Mouse (Mus musculus) ZHBTc4 (cell line): ENCODE results near the gene Sdcbp2.

Experiments used
- DNase-seq: peaks from one replicate; pipeline ENCODE4 v3.0.0-alpha.2; 2011; ENCODE audit warnings: low read depth, low spot score

The Sdcbp2 gene

DNA sequence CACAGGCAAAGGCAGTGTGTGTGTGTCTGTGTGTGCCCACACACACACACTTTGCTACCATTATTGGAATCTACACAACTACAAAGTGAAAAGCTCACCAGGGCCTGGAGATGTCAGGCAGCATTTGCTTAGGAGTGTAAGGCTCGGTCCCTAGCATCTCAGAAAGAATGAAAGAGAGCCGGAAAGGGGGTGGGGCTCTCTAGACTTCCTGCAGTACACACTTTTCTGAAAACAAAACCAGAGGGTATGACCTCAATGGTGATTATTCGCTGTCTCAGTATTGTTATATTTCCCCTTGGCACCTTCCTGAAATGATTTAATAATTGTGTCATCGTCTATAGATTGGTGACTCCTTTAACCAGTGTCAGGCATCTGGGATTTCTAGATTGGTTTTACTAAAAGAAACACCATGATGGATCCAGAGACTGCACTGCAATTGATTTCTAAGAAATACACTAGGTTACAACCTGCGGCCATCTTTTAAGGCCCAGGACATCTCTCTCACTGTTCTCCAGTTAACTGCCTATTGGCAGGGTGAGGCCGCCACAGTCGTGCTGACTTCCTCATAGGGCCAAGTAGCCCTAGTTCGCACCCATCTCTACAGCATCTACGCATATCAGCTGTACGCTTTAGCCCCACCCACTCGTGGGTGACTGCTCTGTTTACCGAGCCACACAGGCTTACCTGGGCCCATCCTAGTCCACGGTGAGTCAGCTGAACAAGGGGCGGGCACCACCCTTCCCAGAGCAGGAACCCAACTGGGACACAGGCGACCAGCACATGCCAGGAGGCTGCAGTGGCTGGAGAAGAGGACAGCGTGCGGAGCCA lies at the start of gene Sdcbp2:
Gene Sdcbp2 (plus strand): TSS at position 750 of the 828 bp plus-strand sequence.
- peak; percentile 58 for DNase-seq

DNA sequence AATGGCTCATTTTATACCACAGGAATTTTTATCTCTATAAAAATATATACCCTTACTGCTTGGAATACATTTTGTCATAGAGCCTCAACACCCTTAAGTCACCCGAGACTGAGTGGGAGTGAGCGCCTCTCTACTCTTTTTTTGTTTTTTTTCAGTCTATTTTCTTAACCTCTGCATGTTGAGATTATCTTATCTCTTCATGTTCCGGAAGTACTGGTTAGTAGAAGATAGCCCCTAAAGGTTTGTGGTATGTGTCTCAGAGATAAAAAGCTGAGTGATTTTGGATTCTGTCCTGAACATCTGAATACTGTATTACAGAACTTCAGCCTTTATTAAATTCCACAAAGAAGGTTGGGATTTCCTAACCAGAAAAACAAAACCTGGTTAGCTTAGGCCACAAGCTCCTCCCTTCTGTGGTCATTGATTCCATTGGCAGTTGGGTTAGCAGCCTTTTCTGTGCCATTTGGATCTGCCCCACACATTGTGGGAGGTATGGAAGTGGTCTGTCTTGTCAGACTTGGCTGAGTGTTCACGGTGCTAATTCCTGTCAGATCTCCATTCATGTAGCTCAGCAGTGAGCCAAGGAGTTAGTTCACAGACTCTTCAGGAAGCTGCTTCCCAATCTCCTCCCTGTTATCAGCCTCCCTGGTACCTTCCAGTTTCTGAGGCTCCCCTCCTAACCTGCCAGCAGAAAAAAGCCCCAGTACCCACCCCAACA lies 47.9 kb upstream of the Sdcbp2 start:
- DNase-seq = no peak

DNA sequence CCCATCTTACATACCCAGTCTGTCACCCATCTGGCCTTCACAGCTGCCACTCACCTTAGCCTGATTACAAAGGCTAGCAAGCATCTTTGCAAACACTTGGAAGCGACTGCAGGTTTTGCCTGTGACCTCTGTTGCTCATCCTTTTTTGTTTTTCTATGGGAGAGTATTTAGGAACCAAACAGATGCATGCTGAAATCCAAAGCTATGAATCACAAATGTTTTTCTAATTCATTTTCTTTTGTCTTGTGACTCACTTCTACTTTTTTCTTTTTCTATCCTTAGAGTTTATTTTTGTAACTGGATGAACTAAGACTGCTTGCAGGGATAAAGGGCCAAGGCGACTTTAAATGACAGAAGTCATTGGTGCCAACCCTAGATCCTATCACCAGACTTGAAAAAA lies 46.9 kb upstream of the Sdcbp2 start:
- no peak for DNase-seq

DNA sequence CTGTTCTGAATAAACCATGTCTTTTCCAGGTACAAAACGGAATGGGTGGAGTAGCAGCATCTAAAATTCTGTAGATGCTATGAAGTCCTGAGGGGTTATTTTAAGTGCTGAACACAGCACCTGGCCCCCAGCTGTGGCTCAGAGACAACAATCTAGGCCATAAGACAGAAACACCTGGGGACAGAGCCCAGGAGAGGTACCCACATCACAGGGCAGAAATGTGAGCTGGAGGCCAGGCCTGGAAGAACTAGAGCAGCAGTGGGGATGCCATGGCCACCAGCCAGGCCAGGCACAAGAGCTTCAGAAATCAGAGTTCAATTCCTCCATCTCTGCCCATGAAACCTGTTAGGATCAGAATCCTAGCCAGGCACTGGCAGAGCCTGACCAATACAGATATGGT lies 44.4 kb upstream of the Sdcbp2 start:
- no peak for DNase-seq

DNA sequence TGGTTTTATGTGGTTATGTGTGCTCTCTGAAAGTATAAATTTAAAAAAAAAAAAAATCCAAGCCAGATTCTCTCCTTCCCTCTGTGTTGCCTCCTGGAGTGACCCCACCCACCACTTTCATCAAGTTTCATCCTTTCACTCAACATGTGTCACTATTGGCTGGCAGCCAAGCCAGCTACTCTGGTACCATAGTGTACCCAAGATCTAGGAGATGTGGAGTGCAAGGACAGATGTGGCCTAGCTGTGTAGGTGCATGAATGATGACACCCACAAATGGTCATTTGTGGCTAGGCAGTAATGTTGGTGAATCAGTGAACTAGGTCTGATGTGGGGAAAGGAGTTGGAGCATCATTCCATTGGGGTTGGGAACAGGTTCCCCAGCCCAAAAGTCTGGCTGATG lies 43.3 kb upstream of the Sdcbp2 start:
- no peak for DNase-seq

DNA sequence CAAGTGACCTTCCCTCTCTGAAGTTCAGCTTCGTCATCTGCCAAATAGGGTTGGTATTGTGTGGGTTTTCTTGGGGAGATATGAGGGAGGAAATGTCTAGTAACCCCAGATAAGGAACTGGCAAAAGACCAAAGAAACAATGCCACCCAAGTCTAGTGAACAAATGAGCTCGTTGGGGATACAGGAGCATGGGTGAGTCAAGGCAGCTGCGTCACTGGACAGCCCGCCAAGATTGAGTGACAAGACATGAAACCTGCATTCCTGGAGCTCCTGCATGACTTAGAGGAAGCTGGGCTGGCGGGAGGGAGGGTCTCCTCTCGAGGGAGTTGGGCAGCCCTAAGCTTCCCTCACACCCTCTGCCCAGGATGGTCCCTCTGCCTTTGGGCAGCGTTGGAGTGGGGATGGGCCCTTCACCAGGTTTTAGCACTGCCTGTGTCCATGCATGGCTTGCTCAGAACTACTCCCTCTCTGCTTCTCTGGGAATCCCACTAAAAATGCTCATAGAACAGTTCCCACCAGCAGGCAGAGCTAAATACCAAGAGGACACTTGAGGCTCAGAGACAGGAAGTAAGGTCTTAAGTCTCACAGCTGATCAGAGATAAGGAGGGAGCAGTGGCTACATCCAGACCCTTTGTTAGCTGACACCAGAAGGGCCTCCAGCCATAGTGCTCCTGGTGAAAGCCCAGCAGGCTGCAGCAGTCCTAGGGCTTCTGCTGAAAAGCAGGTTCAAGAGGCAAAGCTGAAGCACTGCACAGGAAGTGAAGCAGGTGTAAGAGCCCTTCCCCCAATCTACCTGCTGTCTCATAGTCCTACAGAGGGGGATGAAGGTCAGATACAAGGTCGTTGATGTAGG lies 41.8 kb upstream of the Sdcbp2 start:
- DNase-seq = peak; percentile 11

DNA sequence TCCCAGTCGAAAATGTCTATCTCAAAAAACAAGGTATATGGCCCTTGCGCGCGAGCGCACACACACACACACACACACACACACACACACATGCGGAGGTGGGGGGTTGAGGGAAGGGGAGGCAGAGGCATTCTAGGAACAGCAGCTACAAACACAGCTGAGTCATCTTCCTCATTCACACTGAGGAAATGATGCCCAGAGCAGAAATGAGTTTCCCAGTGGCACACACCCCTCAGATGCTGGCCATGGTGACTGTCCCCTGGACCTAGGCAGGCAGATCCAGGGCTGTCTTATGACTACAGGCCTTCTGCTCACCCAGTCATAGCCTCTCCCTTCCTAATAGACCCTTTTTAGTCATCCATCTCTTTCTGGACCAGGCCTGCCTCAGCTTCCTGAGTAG lies 38.8 kb upstream of the Sdcbp2 start:
- DNase-seq = no peak

DNA sequence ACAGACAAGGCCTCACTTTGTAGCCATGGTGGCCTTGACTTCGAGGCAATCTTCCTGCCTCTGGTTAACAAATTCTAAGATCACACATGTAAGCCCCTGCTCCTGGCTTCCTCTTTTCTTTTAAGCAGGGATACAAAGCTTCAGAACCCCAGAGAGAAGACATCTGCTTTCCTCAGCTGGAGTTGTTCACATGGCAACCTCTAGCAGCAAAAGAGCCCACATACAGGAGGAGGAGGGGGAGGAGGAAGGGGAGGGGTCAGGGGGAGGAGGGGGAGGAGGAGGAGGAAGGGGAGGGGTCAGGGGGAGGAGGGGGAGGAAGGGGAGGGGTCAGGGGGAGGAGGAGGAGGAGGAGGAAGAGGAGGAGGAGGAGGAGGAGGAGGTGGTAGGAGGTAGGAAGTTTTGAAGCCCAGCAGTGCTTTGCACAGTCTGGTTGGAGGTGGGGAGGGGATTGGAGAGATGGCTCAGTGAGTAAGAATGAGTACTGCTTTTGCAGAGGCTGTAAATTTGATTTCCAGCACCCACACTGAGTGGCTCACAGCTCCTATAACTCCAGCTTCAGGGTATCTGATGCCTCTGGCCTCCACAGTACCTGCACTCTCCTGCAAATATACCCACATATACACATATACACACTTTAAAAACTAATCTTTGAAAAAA lies 36.3 kb upstream of the Sdcbp2 start:
- DNase-seq = peak; percentile 55

DNA sequence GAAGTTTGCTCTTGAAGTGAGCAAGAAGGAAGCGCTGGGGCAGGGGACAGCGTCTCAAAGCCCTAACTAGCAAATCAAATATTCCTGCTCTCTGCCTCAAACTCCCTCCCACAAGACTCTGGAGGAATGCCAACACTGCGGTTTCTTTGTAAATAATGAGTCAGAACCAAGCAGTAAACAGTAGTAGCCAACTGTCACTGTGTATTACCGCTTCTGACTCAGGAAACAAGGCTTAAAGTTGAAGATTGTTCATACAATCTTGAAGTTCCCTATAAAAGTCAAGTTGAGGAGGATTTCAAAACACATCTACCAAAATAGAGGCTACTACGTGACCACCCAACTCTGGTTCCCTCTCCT lies 35.8 kb upstream of the Sdcbp2 start:
- DNase-seq = no peak

DNA sequence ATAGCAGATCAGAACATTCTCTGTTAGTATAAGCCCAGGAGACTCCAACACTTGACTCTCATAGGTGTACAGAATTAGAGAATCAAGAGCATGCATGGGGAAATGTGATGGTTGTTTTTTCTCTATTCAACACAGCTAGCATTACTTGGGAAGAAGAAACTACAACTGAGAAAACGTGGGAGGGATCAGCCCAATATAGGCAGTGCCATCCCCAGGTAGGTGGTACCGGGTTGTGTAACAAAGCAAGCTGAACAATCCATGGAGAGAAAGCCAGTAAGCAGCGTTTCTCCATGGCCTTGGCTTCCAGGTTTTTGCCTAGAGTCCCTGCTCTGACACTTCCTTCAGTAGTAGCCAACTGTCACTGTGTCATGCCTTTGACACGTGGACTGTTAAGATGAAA lies 33.8 kb upstream of the Sdcbp2 start:
- no peak for DNase-seq

DNA sequence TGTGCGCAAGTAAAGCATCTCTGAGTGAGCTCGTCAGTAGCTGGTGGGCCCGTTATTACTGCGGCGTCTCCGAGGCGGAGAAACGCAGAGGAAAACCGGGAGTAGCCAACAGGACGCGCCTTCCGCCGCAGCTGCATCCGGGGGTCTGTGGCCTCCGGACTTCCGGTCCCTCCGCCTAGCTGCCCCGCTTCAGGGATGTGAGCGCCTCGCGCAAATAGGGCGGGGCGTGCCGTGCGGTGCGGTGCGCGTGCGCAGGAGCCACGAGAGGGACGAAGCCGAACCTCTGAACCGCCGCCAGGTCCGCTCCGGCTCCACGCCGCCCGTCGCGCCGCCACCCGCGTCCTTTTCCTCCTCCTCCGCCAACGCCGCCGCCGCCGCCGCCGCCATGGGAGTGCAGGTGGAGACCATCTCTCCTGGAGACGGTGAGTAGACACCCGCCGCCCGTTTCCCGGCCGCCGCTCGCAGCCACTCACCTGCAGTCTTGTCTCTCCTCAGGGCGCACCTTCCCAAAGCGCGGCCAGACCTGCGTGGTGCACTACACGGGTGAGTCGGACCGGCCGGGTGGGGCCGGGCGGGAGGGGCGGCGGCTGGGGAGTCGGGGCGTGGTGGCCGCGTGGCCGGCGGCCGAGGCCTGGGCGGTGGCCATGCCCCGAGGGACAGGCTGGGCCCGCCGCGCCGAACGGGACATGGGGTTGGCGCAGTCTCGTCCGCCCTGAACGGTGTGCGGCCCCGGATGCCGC lies 29.9 kb upstream of the Sdcbp2 start, which contains the start of gene Fkbp1a:
Gene Fkbp1a (plus strand): TSS at position 161 of the 740 bp plus-strand sequence.
- DNase-seq = peak; percentile 98

DNA sequence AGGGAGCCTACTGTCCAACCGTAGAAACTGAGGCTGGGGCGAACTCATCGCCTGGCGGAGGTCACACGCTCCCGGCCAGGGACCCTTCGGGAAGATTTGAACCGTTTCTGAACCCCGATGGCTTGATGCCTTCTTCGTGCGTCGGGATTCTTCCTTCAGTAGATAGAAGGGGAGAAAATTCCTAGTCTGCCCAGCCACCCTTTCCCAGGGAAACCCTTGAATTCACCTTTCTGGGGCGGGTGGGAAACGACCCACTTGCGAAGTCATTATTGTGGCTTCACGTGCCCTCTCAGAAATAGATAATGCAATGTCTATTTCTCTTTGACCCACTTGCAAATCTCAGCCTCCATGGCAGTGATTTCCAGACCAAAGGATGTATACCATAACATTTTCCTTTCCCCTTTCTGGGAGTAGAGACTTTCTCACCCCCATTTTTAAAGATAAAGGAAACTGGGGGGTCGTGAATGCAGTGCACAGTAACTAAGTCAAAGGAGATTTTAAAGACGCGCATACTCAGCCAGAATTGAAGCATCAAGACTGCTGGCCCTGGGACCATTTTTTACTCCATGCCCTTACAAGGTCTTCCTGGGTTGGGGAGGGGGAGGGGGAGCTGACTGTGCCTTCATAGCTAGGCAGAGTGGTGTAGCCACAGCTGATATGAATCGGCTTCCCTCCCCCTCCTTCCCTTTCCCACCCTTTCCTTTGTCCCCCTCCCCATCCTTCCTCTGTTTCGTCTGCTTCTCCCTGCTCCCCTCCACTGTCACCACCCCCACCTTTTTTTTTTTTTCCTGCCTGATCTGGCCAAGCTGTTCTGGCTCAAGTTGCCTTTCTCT lies 29.1 kb upstream of the Sdcbp2 start:
- DNase-seq = peak; percentile 63

DNA sequence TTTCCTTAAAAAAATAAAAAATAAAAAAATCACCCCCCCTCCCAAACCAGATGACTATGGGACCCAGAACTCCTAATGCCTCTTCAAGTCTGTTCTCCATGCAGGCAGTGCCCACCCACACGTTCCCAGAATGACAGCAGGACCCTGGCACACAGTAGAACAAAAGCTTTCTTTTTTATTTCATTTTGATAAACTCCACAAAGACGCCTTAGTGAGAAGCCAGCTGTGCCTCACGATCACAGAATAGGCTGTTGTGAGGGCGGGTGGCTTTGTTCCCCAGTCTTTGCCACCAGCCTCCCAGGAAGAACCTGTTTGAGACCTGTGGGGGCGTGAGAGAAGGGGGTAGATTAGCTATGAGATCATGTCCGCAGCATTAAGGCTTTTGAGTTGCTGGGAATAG lies 27.7 kb upstream of the Sdcbp2 start:
- no peak for DNase-seq

DNA sequence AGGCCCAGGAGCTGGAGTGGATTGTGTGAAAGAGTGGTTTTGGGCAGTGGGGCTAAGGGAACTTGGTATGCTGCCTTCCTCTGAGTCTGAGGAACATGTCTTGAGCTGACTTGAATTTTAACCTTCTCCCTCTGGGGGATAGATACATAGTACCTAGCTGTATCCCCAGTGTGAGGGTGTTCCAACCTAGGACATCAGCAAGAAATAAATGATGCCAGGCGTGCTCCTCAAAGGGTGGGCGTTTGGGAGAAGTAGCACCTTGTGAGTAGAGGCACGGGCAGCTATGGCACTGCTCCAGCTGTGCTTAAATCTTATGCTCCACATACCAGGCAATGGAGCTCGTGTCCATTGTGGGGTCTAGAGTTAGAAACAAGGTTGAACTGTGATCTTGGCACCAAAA lies 25.9 kb upstream of the Sdcbp2 start:
- no peak for DNase-seq

DNA sequence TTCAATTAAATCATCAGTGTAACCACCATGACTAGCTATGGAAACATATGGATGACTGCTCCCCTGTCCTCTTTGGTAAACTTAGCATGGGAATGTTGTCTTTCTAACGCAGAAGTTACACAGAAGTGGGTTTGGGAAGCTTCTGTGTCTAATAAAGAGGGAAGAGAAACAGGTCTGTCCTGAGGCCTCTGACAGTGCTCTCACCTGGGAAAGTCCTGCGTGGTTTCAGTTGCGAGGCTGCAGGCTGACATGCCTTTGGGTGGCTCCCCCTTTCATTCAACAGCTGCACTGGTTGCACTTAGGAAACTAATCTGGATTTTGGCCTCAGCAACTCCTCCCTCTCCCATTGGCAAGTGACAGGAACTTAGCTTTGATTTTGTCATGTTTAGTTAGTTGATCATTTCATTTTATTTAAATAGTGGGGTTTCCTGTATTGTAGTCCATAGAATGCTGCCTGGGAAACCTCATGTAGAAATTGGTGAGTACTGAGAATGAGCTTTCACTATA lies 22.8 kb upstream of the Sdcbp2 start:
- no peak for DNase-seq

DNA sequence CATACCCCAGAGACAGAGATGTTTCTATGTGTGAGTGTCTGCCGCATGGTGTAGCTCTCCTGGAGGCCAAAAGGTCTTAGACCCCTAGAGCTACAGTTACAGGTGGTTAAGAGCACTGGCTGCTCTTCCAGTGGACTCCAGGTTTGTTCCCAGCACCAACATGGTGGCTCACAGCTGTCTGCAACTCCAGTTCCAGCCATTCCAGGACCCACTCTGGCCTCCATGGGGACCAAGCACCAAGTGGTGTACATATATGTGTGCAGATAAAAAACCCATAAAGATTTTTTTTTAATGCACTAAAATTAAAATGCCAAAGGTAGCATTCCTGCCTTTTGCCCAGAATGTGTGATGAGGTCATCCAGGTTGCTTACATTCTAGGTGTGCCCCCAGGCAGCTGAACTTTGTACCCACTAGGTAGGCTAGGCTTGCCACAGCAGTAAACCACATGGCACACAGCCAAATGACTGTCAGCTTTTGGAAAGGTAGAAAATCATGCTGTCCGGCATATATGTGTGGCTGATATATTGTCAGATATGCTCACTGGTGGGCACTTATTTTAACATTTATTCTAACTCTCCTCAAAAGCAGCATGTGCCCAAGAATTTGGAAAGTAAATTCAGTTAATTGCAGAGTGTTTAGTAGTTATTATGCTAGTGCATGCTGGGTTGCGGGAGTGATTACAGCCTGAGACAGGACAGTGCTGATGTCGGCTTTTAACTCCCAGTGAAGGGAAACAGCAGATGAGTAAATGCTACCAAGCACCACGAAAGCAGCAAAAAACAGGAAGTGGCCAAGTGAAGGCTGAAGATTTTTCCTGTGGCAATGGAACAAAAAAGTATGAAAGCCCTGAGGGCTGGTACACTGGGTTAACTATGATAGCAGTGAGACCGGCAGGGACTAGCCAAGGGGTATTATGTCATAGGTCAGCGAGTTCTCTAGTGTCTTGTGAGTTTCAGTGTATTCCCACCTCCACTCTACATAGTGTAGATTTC lies 9.2 kb upstream of the Sdcbp2 start:
- DNase-seq = no peak

DNA sequence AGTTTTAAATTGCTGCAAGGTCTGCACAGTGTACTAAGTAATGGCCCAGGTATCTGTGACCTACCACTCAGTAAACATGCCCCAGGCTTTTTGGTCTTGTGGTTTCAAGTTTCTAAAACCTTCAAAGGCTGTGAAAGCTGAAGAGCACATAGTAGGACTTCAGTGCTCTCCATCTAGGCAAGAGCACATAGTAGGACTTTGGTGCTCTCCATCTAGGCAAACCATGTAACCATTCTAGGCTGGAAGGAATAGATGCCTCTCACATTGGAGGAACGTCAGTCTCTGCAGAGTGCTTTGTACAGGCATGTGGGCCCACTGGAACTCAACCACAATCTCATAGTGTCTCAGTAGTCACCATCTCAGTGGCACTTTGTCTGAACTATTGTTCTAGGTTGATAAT lies 8.4 kb upstream of the Sdcbp2 start:
- no peak for DNase-seq

DNA sequence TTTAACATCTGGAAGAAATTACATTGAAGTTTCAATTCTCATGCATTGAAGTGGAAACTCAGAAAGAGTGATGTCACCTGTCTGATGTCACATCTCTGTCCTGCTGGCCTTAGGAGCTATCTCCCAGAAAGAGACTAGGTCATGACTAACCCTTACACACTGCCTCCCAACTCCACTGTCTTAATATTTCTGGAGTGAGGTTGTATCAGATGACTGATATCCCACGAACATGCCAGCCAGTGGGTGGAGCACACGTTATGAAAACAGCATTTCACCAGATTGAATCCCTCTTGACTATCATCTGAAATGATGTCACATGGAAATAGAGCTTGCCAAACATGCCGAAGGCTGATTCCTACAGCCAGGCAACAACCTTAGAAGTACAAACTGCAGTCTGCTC lies 7.4 kb upstream of the Sdcbp2 start:
- DNase-seq = no peak

DNA sequence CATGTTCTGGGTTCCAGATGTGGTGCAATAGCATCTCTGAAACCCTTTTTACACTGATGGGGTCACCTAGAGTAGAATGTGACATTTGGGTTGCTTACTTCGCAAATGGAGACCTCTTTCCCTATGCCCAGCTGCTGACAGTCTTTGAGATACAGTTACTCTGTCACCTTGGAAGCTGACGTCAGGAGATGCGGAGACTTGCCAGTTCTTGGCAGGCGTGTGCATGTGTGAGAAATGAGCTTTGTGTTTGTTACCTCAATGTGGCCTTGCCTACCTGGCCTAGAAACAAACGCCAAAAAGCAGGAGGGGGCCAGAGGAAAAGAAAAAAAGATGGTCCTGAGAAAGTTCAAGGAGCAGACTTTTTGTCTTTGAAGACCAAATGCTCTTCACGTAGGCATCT lies 5.6 kb upstream of the Sdcbp2 start:
- DNase-seq = no peak
